Mouse (Mus musculus) liver, embryonic 15.5 days (tissue): ENCODE results near the gene Gpr183. TPM values are rescaled to one million over a fixed set of nuclear protein-coding genes. Genes with fewer than 3 reads are reported as not detected.

Experiments used
- ATAC-seq: fragments of 200-750 bp; cut with Nextera tagmentation; 2 replicates; pipeline ENCODE4 v1.8.0; 2017; ENCODE audit warnings: moderate number of reproducible peaks, mild to moderate bottlenecking, moderate library complexity; ENCODE audit not compliant: insufficient read depth
- H3K27ac ChIP-seq: fragments of 300-500 bp; sonication (generic); replicated peaks from 2 replicates; pipeline ENCODE4 v1.5.1; 2015; ENCODE audit warnings: mild to moderate bottlenecking, inconsistent platforms
- H3K27me3 ChIP-seq: fragments of 300-500 bp; sonication (generic); 2 replicates; pipeline ENCODE4 v1.6.1; 2015; ENCODE audit warnings: mild to moderate bottlenecking, inconsistent platforms
- H3K36me3 ChIP-seq: fragments of 300-500 bp; sonication (generic); replicated peaks from 2 replicates; pipeline ENCODE4 v1.6.1; 2015; ENCODE audit warnings: moderate library complexity, mild to moderate bottlenecking, inconsistent platforms
- H3K4me1 ChIP-seq: fragments of 300-500 bp; sonication (generic); replicated peaks from 2 replicates; pipeline ENCODE4 v1.6.1; 2015; ENCODE audit warnings: inconsistent platforms
- H3K4me2 ChIP-seq: fragments of 300-500 bp; sonication (generic); 2 replicates; pipeline ENCODE4 v1.6.1; 2015; ENCODE audit warnings: moderate library complexity, mild to moderate bottlenecking, inconsistent platforms
- H3K4me3 ChIP-seq: fragments of 300-500 bp; sonication (generic); replicated peaks from 2 replicates; pipeline ENCODE4 v1.5.1; 2015; ENCODE audit warnings: mild to moderate bottlenecking, inconsistent platforms
- H3K9ac ChIP-seq: fragments of 300-500 bp; sonication (generic); 2 replicates; pipeline ENCODE4 v1.6.1; 2015; ENCODE audit warnings: moderate library complexity, mild to moderate bottlenecking, inconsistent platforms
- H3K9me3 ChIP-seq: fragments of 300-500 bp; sonication (generic); replicated peaks from 2 replicates; pipeline ENCODE4 v1.6.1; 2016; ENCODE audit warnings: inconsistent platforms
- WGBS: fragments of 180-500 bp; shearing (Covaris S2); methylation state at CpG from one replicate; pipeline ENCODE4 v1.1.7; 2015; ENCODE audit warnings: mixed read lengths; ENCODE audit not compliant: insufficient replicate concordance; 5-methylcytosine and 5-hydroxymethylcytosine counted together
- polyA plus RNA-seq: library from polyadenylated mRNA; unstranded; fragments of >200 nt; fragmentation: Nextera tagmentation; extraction: Ambion mirVana; gene quantifications from 2 replicates; pipeline ENCODE4 v1.2.1, GENCODE M21; 2015

The Gpr183 gene
- polyA plus RNA-seq, 1 experiment from 2014 or later, result 1.5 TPM

GRCm38 (mm10) chr14:121956291-121956690 is 8.7 kb downstream of the Gpr183 start:
- Histone ChIP-seq H3K9me3 (no peaks in the 10 kb centered on the region), H3K9ac (no peak overlapping the region)
- WGBS, result 48% methylated on average over 5 of the region's 5 CpGs

GRCm38 (mm10) chr14:121955176-121955795 is 9.7 kb downstream of the Gpr183 start:
- Histone ChIP-seq H3K9ac (no peak overlapping the region), H3K9me3 (no peaks in the 10 kb centered on the region)
- 53% methylated on average over 5 of the region's 5 CpGs for WGBS

More at GRCm38 (mm10) chr14:121956291-121956690, 8.7 kb downstream of the Gpr183 start:
- Histone ChIP-seq H3K4me2 (no peak overlapping the region), H3K4me1 (peaks cover 21% of the 10 kb centered on the region), H3K4me3 (no peak overlapping the region), H3K27me3 (no peaks in the 10 kb centered on the region), H3K36me3 (peaks cover 6% of the 10 kb centered on the region; the same call in 1 of the 2 replicates), H3K27ac (no peak overlapping the region)
- ATAC-seq, result no peak

GRCm38 (mm10) chr14:121954608-121955007 is 10.4 kb downstream of the Gpr183 start:
- Histone ChIP-seq H3K27me3 (no peaks in the 10 kb centered on the region), H3K27ac (no peak overlapping the region), H3K4me3 (no peak overlapping the region), H3K4me1 (peaks cover 13% of the 10 kb centered on the region), H3K4me2 (no peak overlapping the region), H3K9ac (no peak overlapping the region), H3K9me3 (no peaks in the 10 kb centered on the region), H3K36me3 (peaks cover 6% of the 10 kb centered on the region; the same call in 1 of the 2 replicates)
- ATAC-seq, result no peak
- 85% methylated on average over 12 of the region's 12 CpGs for WGBS

More at GRCm38 (mm10) chr14:121955176-121955795, 9.7 kb downstream of the Gpr183 start:
- Histone ChIP-seq H3K4me3 (no peak overlapping the region), H3K4me2 (no peak overlapping the region), H3K36me3 (peaks cover 6% of the 10 kb centered on the region; the same call in 1 of the 2 replicates), H3K4me1 (peaks cover 13% of the 10 kb centered on the region), H3K27me3 (no peaks in the 10 kb centered on the region), H3K27ac (no peak overlapping the region)
- ATAC-seq, result no peak

- peaks cover 13% of the 10 kb centered on the region for H3K4me1 ChIP-seq
- H3K27ac ChIP-seq, result no peak overlapping the region
- no peaks in the 10 kb centered on the region for H3K27me3 ChIP-seq
- no peak for ATAC-seq
- 75% methylated on average over 11 of the region's 11 CpGs for WGBS
- H3K4me2 ChIP-seq, result no peak overlapping the region
- no peak overlapping the region for H3K9ac ChIP-seq
- H3K4me3 ChIP-seq, result no peak overlapping the region
- H3K36me3 ChIP-seq, result peaks cover 6% of the 10 kb centered on the region; the same call in 1 of the 2 replicates
- H3K9me3 ChIP-seq, result no peaks in the 10 kb centered on the region
Observed at GRCm38 (mm10) chr14:121954129-121954528, 10.9 kb downstream of the Gpr183 start.

- Histone ChIP-seq H3K9me3 (no peaks in the 10 kb centered on the region), H3K4me1 (peaks cover 13% of the 10 kb centered on the region), H3K9ac (no peak overlapping the region), H3K4me2 (no peak overlapping the region), H3K27ac (no peak overlapping the region; the same call in 1 of the 2 replicates), H3K4me3 (no peak overlapping the region), H3K27me3 (no peaks in the 10 kb centered on the region), H3K36me3 (peaks cover 6% of the 10 kb centered on the region; the same call in 1 of the 2 replicates)
- 72% methylated on average over 5 of the region's 5 CpGs for WGBS
- no peak for ATAC-seq
Observed at GRCm38 (mm10) chr14:121952046-121952400, 13.0 kb downstream of the Gpr183 start.

- no peaks in the 10 kb centered on the region for H3K27me3 ChIP-seq
- no peak overlapping the region for H3K4me2 ChIP-seq
- peaks cover 6% of the 10 kb centered on the region; the same call in 1 of the 2 replicates for H3K36me3 ChIP-seq
- peak; percentile 76 for ATAC-seq
- WGBS, result 30% methylated on average over 2 of the region's 2 CpGs
- H3K27ac ChIP-seq, result no peak overlapping the region; the same call in 1 of the 2 replicates
- H3K4me1 ChIP-seq, result peaks cover 13% of the 10 kb centered on the region
- H3K9ac ChIP-seq, result no peak overlapping the region
- no peaks in the 10 kb centered on the region for H3K9me3 ChIP-seq
- H3K4me3 ChIP-seq, result no peak overlapping the region
Observed at GRCm38 (mm10) chr14:121951399-121952045, 13.5 kb downstream of the Gpr183 start.

GRCm38 (mm10) chr14:121949897-121950296 is 15.1 kb downstream of the Gpr183 start:
- 65% methylated on average over 5 of the region's 5 CpGs for WGBS
- Histone ChIP-seq H3K9me3 (no peaks in the 10 kb centered on the region), H3K4me2 (no peak overlapping the region), H3K4me1 (peaks cover 9% of the 10 kb centered on the region), H3K4me3 (no peak overlapping the region), H3K9ac (no peak overlapping the region), H3K27ac (no peak overlapping the region), H3K36me3 (peaks cover 6% of the 10 kb centered on the region; the same call in 1 of the 2 replicates), H3K27me3 (no peaks in the 10 kb centered on the region)
- ATAC-seq, result no peak

- no peak overlapping the region for H3K4me2 ChIP-seq
- no peak overlapping the region for H3K27ac ChIP-seq
- H3K4me1 ChIP-seq, result peaks cover 9% of the 10 kb centered on the region
- 69% methylated on average over 3 of the region's 3 CpGs for WGBS
- no peaks in the 10 kb centered on the region for H3K27me3 ChIP-seq
- no peak for ATAC-seq
- no peaks in the 10 kb centered on the region for H3K9me3 ChIP-seq
- H3K36me3 ChIP-seq, result peaks cover 6% of the 10 kb centered on the region; the same call in 1 of the 2 replicates
- H3K4me3 ChIP-seq, result no peak overlapping the region
- no peak overlapping the region for H3K9ac ChIP-seq
Observed at GRCm38 (mm10) chr14:121949436-121949835, 15.6 kb downstream of the Gpr183 start.

- Histone ChIP-seq H3K27ac (no peak overlapping the region), H3K4me2 (no peak overlapping the region), H3K4me3 (no peak overlapping the region), H3K36me3 (no peaks in the 10 kb centered on the region), H3K4me1 (peaks cover 9% of the 10 kb centered on the region), H3K9ac (no peak overlapping the region), H3K9me3 (no peaks in the 10 kb centered on the region), H3K27me3 (no peaks in the 10 kb centered on the region)
- no peak for ATAC-seq
- WGBS, result 59% methylated on average over 3 of the region's 3 CpGs
Observed at GRCm38 (mm10) chr14:121947966-121948365, 17.0 kb downstream of the Gpr183 start.

- H3K27ac ChIP-seq, result no peak overlapping the region
Observed at GRCm38 (mm10) chr14:121947201-121947760, 17.7 kb downstream of the Gpr183 start.

GRCm38 (mm10) chr14:121946728-121947127 is 18.3 kb downstream of the Gpr183 start:
- Histone ChIP-seq H3K9ac (no peak overlapping the region), H3K36me3 (no peaks in the 10 kb centered on the region), H3K27ac (no peak overlapping the region), H3K4me2 (no peak overlapping the region), H3K4me1 (peaks cover 5% of the 10 kb centered on the region), H3K9me3 (no peaks in the 10 kb centered on the region), H3K27me3 (no peaks in the 10 kb centered on the region), H3K4me3 (no peak overlapping the region)
- WGBS, result 56% methylated on average over 8 of the region's 8 CpGs
- no peak for ATAC-seq

More at GRCm38 (mm10) chr14:121947201-121947760, 17.7 kb downstream of the Gpr183 start:
- peaks cover 9% of the 10 kb centered on the region for H3K4me1 ChIP-seq
- no peaks in the 10 kb centered on the region for H3K36me3 ChIP-seq
- 51% methylated on average over 8 of the region's 8 CpGs for WGBS
- no peak overlapping the region for H3K4me3 ChIP-seq
- H3K9me3 ChIP-seq, result no peaks in the 10 kb centered on the region
- no peak for ATAC-seq
- H3K27me3 ChIP-seq, result no peaks in the 10 kb centered on the region
- no peak overlapping the region for H3K9ac ChIP-seq
- H3K4me2 ChIP-seq, result no peak overlapping the region
